Mouse (Mus musculus): ENCODE data around the gene Tmem97. TPM values are rescaled to one million over a fixed set of nuclear protein-coding genes. Genes with fewer than 3 reads are reported as not detected.

The Tmem97 gene
- polyA plus RNA-seq (2014; fragmentation: Illumina TruSeq; extraction: RNeasy Lipid Tissue Mini Kit (QIAGEN cat#74804); ENCODE audit: low read depth, low replicate concordance) = 9.1 TPM

GRCm38 (mm10) chr11:78550168-78551058 is at the start of gene Tmem97:
TSS of gene Tmem97 (minus strand) at chr11:78550777.

GRCm38 (mm10) chr11:78536080-78536689 is 14.4 kb downstream of the Tmem97 start, which contains the start of the genes Tnfaip1 and Ift20:
TSS of gene Tnfaip1 (minus strand) at chr11:78536332.
TSS of gene Ift20 (plus strand) at chr11:78536361.

GRCm38 (mm10) chr11:78512025-78512957 is 38.3 kb downstream of the Tmem97 start, which contains the start of the genes Tmem199 and Poldip2:
TSS of gene Tmem199 (minus strand) at chr11:78512172.
TSS of gene Poldip2 (plus strand) at chr11:78512193.

GRCm38 (mm10) chr11:78502909-78503650 is 47.5 kb downstream of the Tmem97 start, which contains the start of gene Sebox:
TSS of gene Sebox (plus strand) at chr11:78503447.

GRCm38 (mm10) chr11:78499004-78499403 is 51.6 kb downstream of the Tmem97 start, which contains the start of gene Vtn:
TSS of gene Vtn (plus strand) at chr11:78499091.

GRCm38 (mm10) chr11:78497544-78498522 is 52.7 kb downstream of the Tmem97 start, which contains the start of gene Sarm1:
TSS of gene Sarm1 (minus strand) at chr11:78497754.

Other genes starting within 250 kb of the Tmem97 start
- 0.37 TPM for gene Spag5, start 249.2 kb downstream of the Tmem97 start, polyA plus RNA-seq (2014; fragmentation: Illumina TruSeq; extraction: RNeasy Lipid Tissue Mini Kit (QIAGEN cat#74804); ENCODE audit: low read depth, low replicate concordance)
- gene Aldoc, start 227.8 kb downstream of the Tmem97 start, polyA plus RNA-seq (2014; fragmentation: Illumina TruSeq; extraction: RNeasy Lipid Tissue Mini Kit (QIAGEN cat#74804); ENCODE audit: low read depth, low replicate concordance) = 0.63 TPM
- 23.8 TPM for gene Pigs, start 222.4 kb downstream of the Tmem97 start, polyA plus RNA-seq (2014; fragmentation: Illumina TruSeq; extraction: RNeasy Lipid Tissue Mini Kit (QIAGEN cat#74804); ENCODE audit: low read depth, low replicate concordance)
- gene Unc119, start 207.3 kb downstream of the Tmem97 start, polyA plus RNA-seq (2014; fragmentation: Illumina TruSeq; extraction: RNeasy Lipid Tissue Mini Kit (QIAGEN cat#74804); ENCODE audit: low read depth, low replicate concordance) = 6.7 TPM
- gene Foxn1, start 164.2 kb downstream of the Tmem97 start, polyA plus RNA-seq (2014; fragmentation: Illumina TruSeq; extraction: RNeasy Lipid Tissue Mini Kit (QIAGEN cat#74804); ENCODE audit: low read depth, low replicate concordance) = not detected
- not detected for gene Slc13a2, start 128.6 kb downstream of the Tmem97 start, polyA plus RNA-seq (2014; fragmentation: Illumina TruSeq; extraction: RNeasy Lipid Tissue Mini Kit (QIAGEN cat#74804); ENCODE audit: low read depth, low replicate concordance)
- 2.9 TPM for gene Slc46a1, start 85.1 kb downstream of the Tmem97 start, polyA plus RNA-seq (2014; fragmentation: Illumina TruSeq; extraction: RNeasy Lipid Tissue Mini Kit (QIAGEN cat#74804); ENCODE audit: low read depth, low replicate concordance)
- 0.18 TPM for gene Sarm1, start 53.0 kb downstream of the Tmem97 start, polyA plus RNA-seq (2014; fragmentation: Illumina TruSeq; extraction: RNeasy Lipid Tissue Mini Kit (QIAGEN cat#74804); ENCODE audit: low read depth, low replicate concordance)
- 27.3 TPM for gene Vtn, start 51.7 kb downstream of the Tmem97 start, polyA plus RNA-seq (2014; fragmentation: Illumina TruSeq; extraction: RNeasy Lipid Tissue Mini Kit (QIAGEN cat#74804); ENCODE audit: low read depth, low replicate concordance)
- gene Sebox, start 47.3 kb downstream of the Tmem97 start, polyA plus RNA-seq (2014; fragmentation: Illumina TruSeq; extraction: RNeasy Lipid Tissue Mini Kit (QIAGEN cat#74804); ENCODE audit: low read depth, low replicate concordance) = not detected
- gene Tmem199, start 38.6 kb downstream of the Tmem97 start, polyA plus RNA-seq (2014; fragmentation: Illumina TruSeq; extraction: RNeasy Lipid Tissue Mini Kit (QIAGEN cat#74804); ENCODE audit: low read depth, low replicate concordance) = 18.0 TPM
- 133 TPM for gene Poldip2, start 38.6 kb downstream of the Tmem97 start, polyA plus RNA-seq (2014; fragmentation: Illumina TruSeq; extraction: RNeasy Lipid Tissue Mini Kit (QIAGEN cat#74804); ENCODE audit: low read depth, low replicate concordance)
- gene Tnfaip1, start 14.4 kb downstream of the Tmem97 start, polyA plus RNA-seq (2014; fragmentation: Illumina TruSeq; extraction: RNeasy Lipid Tissue Mini Kit (QIAGEN cat#74804); ENCODE audit: low read depth, low replicate concordance) = 44.0 TPM
- gene Ift20, start 14.4 kb downstream of the Tmem97 start, polyA plus RNA-seq (2014; fragmentation: Illumina TruSeq; extraction: RNeasy Lipid Tissue Mini Kit (QIAGEN cat#74804); ENCODE audit: low read depth, low replicate concordance) = 60.0 TPM
- gene Nlk, start 146.6 kb upstream of the Tmem97 start, polyA plus RNA-seq (2014; fragmentation: Illumina TruSeq; extraction: RNeasy Lipid Tissue Mini Kit (QIAGEN cat#74804); ENCODE audit: low read depth, low replicate concordance) = 17.5 TPM
- gene Ccnq, start 201.0 kb upstream of the Tmem97 start, polyA plus RNA-seq (2014; fragmentation: Illumina TruSeq; extraction: RNeasy Lipid Tissue Mini Kit (QIAGEN cat#74804); ENCODE audit: low read depth, low replicate concordance) = 27.5 TPM